Comparison of ENCODE assay signal across 9 mouse cellular contexts in genomic region chr2:129904753-129905152, GRCm38 (mm10).
A peak's percentile ranks its signal among the peaks of the same experiment; 100 is the strongest.
DNase-seq lines count a peak whose midpoint lies in the region; ATAC-seq and TF ChIP-seq lines count a peak whose summit lies in the region.
"Had no signal": no experiment of that assay in that cellular context is flagged by ENCODE, and none has a peak within 500 bp of the region (broad histone marks: within the 10 kb centered on the region; RNA-seq: fewer than 3 reads in every experiment).

No protein-coding gene starts in this region.

- no peak for TF ChIP-seq CTCF in liver, adult 2 months (IDR thresholded peaks at IDR 0.05; ENCODE audit: low read depth, low read length)

- TF ChIP-seq POLR2A in liver, adult 2 months (IDR thresholded peaks at IDR 0.05; ENCODE audit: extremely low read depth, insufficient read depth, low read length) = no peak

- 37% methylated on average over 7 of the region's 7 CpGs for WGBS in liver, adult 2 months
- WGBS in liver, embryonic 12.5 days (ENCODE audit: insufficient replicate concordance) = 26% methylated on average over 7 of the region's 7 CpGs
- 46% methylated on average over 7 of the region's 7 CpGs for WGBS in midbrain, embryonic 16.5 days

- no peaks in the 10 kb centered on the region for H3K4me1 ChIP-seq in liver, adult 2 months (ENCODE audit: control insufficient read depth, insufficient read depth, low read length)
- H3K4me1 ChIP-seq in liver, embryonic 12.5 days = peaks cover 16% of the 10 kb centered on the region
- H3K4me1 ChIP-seq in midbrain, embryonic 16.5 days (ENCODE audit: control insufficient read depth, insufficient read depth, low read length) = peaks cover 12% of the 10 kb centered on the region

- no peak overlapping the region for H3K4me3 ChIP-seq in liver, adult 2 months (ENCODE audit: insufficient read depth, low read depth, low read length)
- no peak overlapping the region for H3K4me3 ChIP-seq in liver, embryonic 12.5 days
- H3K4me3 ChIP-seq in midbrain, embryonic 16.5 days (ENCODE audit: low read depth, low read length) = no peak overlapping the region
- H3K4me3 ChIP-seq: erythroblast, embryonic 14.5 days had no signal

- H3K4me2 ChIP-seq in liver, embryonic 12.5 days = no peak overlapping the region
- H3K4me2 ChIP-seq in midbrain, embryonic 16.5 days (ENCODE audit: low read length) = no peak overlapping the region

- peak; percentile 57 for DNase-seq in adrenal gland, adult 2 months
- DNase-seq in adrenal gland, postnatal 25 days = no peak
- DNase-seq in liver, adult 2 months (ENCODE audit: extremely low read depth, low read depth, low spot score) = peak; percentile 20
- DNase-seq in adrenal gland, postnatal 14 days = peak; percentile 59
- peak; percentile 5 to 19 for DNase-seq in kidney, adult 8-10 months

- no peak for ATAC-seq in liver, embryonic 12.5 days
- peak; percentile 57; the same call in 1 of the 2 replicates for ATAC-seq in megakaryocyte-erythroid progenitor cell, adult 5-6 weeks (replicated peaks; ENCODE audit: low FRiP score, low TSS enrichment, poor library complexity, severe bottlenecking)
- no peak for ATAC-seq in midbrain, embryonic 16.5 days

- no peaks in the 10 kb centered on the region for H3K9me3 ChIP-seq in liver, embryonic 12.5 days (replicated peaks)
- no peaks in the 10 kb centered on the region; the same call in 1 of the 2 replicates for H3K9me3 ChIP-seq in midbrain, embryonic 16.5 days (replicated peaks; ENCODE audit: control insufficient read depth, low read length, poor library complexity, severe bottlenecking)

- no peak overlapping the region for H3K9ac ChIP-seq in liver, adult 2 months (ENCODE audit: low read depth, low read length)
- no peak overlapping the region for H3K9ac ChIP-seq in liver, embryonic 12.5 days
- H3K9ac ChIP-seq in midbrain, embryonic 16.5 days (ENCODE audit: low read depth, low read length) = no peak overlapping the region

- peaks cover 9% of the 10 kb centered on the region; the same call in 1 of the 2 replicates for H3K27me3 ChIP-seq in liver, adult 2 months (ENCODE audit: control insufficient read depth, insufficient read depth, low read length)
- peaks cover 17% of the 10 kb centered on the region for H3K27me3 ChIP-seq in liver, embryonic 12.5 days (replicated peaks)
- H3K27me3 ChIP-seq in midbrain, embryonic 16.5 days (ENCODE audit: control insufficient read depth, insufficient read depth, low read depth, low read length) = no peaks in the 10 kb centered on the region

- no peaks in the 10 kb centered on the region for H3K79me2 ChIP-seq in liver, adult 2 months (ENCODE audit: control insufficient read depth, insufficient read depth, low read length)

- H3K36me3 ChIP-seq in liver, adult 2 months (ENCODE audit: control insufficient read depth, insufficient read depth, low read length) = no peaks in the 10 kb centered on the region
- no peaks in the 10 kb centered on the region for H3K36me3 ChIP-seq in liver, embryonic 12.5 days
- no peaks in the 10 kb centered on the region for H3K36me3 ChIP-seq in midbrain, embryonic 16.5 days (ENCODE audit: control insufficient read depth, insufficient read depth, low read length)

- no peak overlapping the region for H3K27ac ChIP-seq in liver, adult 2 months (replicated peaks; ENCODE audit: insufficient read depth, low read depth, low read length)
- H3K27ac ChIP-seq in liver, embryonic 12.5 days = no peak overlapping the region
- no peak overlapping the region for H3K27ac ChIP-seq in midbrain, embryonic 16.5 days (ENCODE audit: low read length)
